Mouse (Mus musculus): ENCODE results near the gene Cd8a. TPM values are rescaled to one million over a fixed set of nuclear protein-coding genes. Genes with fewer than 3 reads are reported as not detected.

Gene Cd8a
- total RNA-seq, 2 experiments from 2014 or later, result not detected

DNA sequence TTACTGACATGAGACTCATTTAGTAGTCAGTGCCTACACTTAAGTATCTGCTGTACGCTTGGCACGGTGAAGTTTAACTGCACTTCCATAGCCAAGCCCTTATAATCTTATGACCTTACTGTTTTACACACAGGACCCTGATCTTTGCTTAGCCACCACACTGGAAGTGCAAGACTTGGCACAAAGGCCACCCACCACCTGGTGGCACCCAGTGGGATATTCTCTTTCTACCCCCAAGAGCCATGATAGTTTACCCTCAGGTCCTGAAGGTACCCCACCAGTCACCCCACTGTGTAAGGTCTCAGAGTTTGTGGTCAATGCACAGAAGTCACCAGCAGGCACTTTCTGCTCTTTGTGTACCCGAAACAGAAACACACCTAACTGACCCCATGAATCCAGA, 22.0 kb upstream of the Cd8a start:
- Histone ChIP-seq H3K4me3 (no peak overlapping the region), H3K27ac (no peak overlapping the region)
- DNase-seq, result no peak
- intact Hi-C loops (cut with DNase I), result no loop called here
- TF ChIP-seq CTCF (IDR thresholded peaks at IDR 0.05), result no peak; the same call in 1 of the 2 replicates

- Histone ChIP-seq H3K4me3 (no peak overlapping the region), H3K27ac (no peak overlapping the region)
- no peak for DNase-seq
- intact Hi-C loops (cut with DNase I), result no loop called here
- no peak for TF ChIP-seq CTCF (IDR thresholded peaks at IDR 0.05)
These were observed 21.0 kb upstream of the Cd8a start for GRCm38 (mm10) chr6:71352201-71352600.

DNA sequence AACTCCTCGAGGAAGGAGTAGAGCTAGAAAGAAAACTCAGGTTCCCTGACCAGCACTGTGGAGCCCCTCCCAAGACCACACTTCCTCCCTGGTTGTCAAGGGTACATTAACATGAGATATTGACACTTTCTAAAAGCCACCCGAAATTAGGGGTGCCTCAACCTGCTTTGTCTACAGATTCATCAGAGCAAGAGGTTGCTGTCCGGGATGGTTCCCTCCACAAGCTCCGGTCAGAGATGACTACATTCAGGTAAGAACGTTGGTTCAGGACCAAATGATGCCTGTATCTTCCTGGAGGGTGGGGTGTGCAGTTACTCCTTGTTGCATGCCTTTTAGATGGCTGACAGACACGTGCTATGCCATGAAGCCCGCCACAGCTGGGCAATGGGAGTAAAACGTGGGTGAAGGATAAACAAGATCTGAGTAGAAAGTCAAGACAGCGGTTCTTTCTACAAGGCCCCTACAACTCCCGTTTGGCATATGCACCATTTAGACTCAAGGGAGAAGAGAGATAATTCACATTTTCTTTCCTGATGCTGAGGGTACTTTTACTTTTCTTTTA, 20.3 kb upstream of the Cd8a start:
- Histone ChIP-seq H3K4me3 (no peak overlapping the region), H3K27ac (no peak overlapping the region)
- TF ChIP-seq CTCF (IDR thresholded peaks at IDR 0.05), result no peak
- intact Hi-C loops (cut with DNase I), result no loop called here
- no peak for DNase-seq

GRCm38 (mm10) chr6:71353722-71354121, 19.5 kb upstream of the Cd8a start:
- intact Hi-C loops (cut with DNase I), result no loop called here
- no peak overlapping the region for H3K4me3 ChIP-seq
- no peak for TF ChIP-seq CTCF (IDR thresholded peaks at IDR 0.05)
- H3K27ac ChIP-seq, result no peak overlapping the region
- no peak for DNase-seq

DNA sequence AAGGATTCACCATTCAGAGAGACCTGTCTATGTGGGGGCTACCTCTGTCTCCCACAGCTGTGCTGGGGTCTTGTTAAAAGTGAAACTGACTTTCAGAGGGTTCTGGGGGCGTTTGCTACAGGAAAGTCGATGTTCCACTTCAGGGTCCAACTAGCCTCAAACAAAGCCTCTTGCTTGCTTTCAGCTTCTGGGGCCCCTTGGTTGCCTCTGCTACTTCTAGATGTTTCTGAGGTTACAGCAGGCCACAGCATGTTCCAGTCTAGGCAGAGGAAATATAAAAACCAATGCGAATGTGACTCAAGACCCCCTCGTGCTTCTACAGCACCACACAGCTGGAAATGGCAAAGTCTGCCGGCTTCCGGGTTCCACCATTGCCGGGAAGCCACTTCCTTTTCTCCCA, 15.7 kb upstream of the Cd8a start:
- DNase-seq, result no peak
- Histone ChIP-seq H3K27ac (no peak overlapping the region), H3K4me3 (no peak overlapping the region)
- intact Hi-C loops (cut with DNase I), result no loop called here
- no peak for TF ChIP-seq CTCF (IDR thresholded peaks at IDR 0.05)

DNA sequence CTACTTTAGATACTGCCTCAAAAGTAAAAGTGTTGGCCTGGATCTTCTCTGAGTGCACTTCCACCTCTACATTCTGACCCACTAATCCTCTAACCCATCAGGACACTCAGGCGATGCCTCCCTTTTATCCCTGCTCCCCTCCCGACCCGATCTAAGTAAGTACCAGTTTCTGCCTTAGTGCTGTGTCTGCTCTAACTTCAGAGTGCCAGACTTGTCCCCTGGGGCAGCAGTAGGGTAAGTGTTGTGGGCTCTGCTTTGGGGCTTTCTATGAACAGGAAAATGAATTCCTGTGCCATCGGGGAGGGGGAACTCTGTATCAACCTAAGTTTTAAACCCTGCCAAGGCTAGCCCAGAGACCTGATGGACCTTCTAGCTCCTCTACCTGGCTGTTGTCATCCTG, 13.0 kb upstream of the Cd8a start:
- TF ChIP-seq CTCF (IDR thresholded peaks at IDR 0.05), result no peak
- Histone ChIP-seq H3K4me3 (no peak overlapping the region), H3K27ac (no peak overlapping the region)
- intact Hi-C loops (cut with DNase I), result no loop called here
- no peak for DNase-seq

DNA sequence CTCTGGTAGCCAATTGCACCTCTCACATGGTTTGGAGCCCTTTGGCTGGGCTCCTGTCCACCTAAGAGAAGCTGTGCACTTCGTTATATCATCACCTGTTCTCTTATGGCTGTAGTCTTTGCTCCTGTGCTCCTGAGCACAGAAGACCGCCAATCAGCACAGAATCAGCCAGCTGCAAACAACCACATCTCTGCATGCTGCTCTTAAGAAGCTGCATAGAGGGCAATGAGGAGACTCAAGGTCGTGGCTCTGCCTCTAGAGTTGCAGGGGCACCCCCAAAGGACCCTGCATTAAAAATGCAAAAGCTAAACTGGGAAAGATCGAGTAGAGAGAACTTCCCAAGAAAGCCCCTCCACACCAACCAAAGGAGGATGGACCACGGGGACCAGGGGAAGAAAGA, 12.5 kb upstream of the Cd8a start:
- H3K27ac ChIP-seq, result no peak overlapping the region
- intact Hi-C loops (cut with DNase I), result no loop called here
- H3K4me3 ChIP-seq, result no peak overlapping the region
- DNase-seq, result no peak
- TF ChIP-seq CTCF (IDR thresholded peaks at IDR 0.05), result no peak

- no peak for DNase-seq
- intact Hi-C loops (cut with DNase I), result no loop called here
- TF ChIP-seq CTCF (IDR thresholded peaks at IDR 0.05), result no peak
- Histone ChIP-seq H3K27ac (no peak overlapping the region), H3K4me3 (no peak overlapping the region)
These were observed 12.0 kb upstream of the Cd8a start for GRCm38 (mm10) chr6:71361156-71361670.

DNA sequence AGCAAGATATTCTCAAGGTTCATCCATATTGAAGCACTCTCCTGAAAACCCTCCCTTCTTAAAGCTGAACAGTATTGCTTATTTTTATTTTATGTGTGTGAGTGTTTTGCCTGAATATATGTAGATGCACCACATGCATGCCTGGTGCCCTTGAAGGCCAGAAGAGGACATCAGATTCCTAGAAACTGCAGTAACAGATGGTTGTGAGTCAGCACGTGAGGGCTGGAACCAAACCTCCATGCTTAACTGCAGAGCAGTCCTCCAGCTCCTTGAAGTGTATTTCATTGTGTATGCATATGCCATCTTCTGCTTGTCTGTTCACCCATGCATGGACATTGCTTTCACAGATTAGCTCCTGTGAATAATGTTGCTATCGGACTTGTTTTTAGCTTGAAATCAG, 9.2 kb upstream of the Cd8a start:
- TF ChIP-seq CTCF (IDR thresholded peaks at IDR 0.05), result no peak
- intact Hi-C loops (cut with DNase I), result no loop called here
- DNase-seq, result no peak
- Histone ChIP-seq H3K27ac (no peak overlapping the region), H3K4me3 (no peak overlapping the region)

DNA sequence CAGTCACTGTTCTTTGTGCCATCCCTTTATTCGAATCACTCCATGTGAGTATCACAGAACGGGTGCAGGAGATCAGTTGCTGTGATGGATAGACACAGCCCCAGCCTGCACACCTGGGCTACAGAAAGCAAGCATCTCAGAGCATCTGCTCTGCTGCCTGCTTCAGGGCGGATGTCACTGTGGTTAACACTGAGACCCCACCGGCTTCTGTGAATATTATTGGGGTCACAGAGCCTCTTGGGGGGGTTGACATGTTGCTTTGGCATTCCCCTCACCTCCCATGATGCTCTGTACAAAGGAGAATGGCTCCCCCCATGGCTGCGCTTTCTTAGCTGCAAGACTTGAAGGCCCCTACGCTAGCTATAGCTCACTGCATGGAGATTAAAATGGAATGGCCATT, 3.8 kb upstream of the Cd8a start:
- intact Hi-C loops (cut with DNase I), result no loop called here
- no peak for TF ChIP-seq CTCF (IDR thresholded peaks at IDR 0.05)
- DNase-seq, result no peak
- no peak overlapping the region for H3K4me3 ChIP-seq
- H3K27ac ChIP-seq, result no peak overlapping the region

GRCm38 (mm10) chr6:71371085-71371605, 2.1 kb upstream of the Cd8a start:
- intact Hi-C loops (cut with DNase I), result no loop called here
- H3K27ac ChIP-seq, result no peak overlapping the region
- no peak for DNase-seq
- H3K4me3 ChIP-seq, result no peak overlapping the region
- no peak for TF ChIP-seq CTCF (IDR thresholded peaks at IDR 0.05)

GRCm38 (mm10) chr6:71372041-71372720, 1.0 kb upstream of the Cd8a start:
- no peak for DNase-seq
- TF ChIP-seq CTCF (IDR thresholded peaks at IDR 0.05), result no peak
- Histone ChIP-seq H3K4me3 (no peak overlapping the region), H3K27ac (no peak overlapping the region)
- intact Hi-C loops (cut with DNase I), result no loop called here

DNA sequence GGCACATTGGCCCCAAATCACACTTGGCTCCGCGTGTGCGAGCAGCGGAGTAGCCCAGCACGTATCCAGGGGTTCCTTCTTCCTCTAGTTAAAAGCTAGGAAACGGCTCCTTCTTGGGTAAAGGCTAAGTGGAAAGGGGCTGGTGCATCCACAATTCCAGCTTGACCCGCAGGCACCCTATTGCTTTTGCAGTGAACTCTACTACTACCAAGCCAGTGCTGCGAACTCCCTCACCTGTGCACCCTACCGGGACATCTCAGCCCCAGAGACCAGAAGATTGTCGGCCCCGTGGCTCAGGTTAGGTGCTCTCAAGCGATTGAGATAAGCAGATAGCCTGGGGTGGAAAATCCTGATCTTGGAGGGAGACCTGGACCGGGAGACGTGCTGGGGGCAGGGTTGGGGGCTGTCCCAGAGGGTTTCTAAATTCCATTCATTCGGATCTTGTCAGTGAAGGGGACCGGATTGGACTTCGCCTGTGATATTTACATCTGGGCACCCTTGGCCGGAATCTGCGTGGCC, 1.1 kb downstream of the Cd8a start:
- TF ChIP-seq CTCF (IDR thresholded peaks at IDR 0.05), result no peak
- Histone ChIP-seq H3K4me3 (no peak overlapping the region), H3K27ac (no peak overlapping the region)
- intact Hi-C loops (cut with DNase I), result no loop called here
- no peak for DNase-seq
